Mouse (Mus musculus) embryonic facial prominence, embryonic 15.5 days (tissue): ENCODE data around the gene Actn1. TPM values are rescaled to one million over a fixed set of nuclear protein-coding genes. Genes with fewer than 3 reads are reported as not detected.
"Not testable (repeated sequence)": the region's sequence is repeated elsewhere in the genome, so short reads cannot be mapped to it uniquely, and the experiment has no call there.

ENCODE experiments used
- ATAC-seq: fragments of 200-750 bp; cut with Nextera tagmentation; 2 replicates; pipeline ENCODE4 v1.8.0; 2017; ENCODE audit warnings: low read depth, moderate TSS enrichment; ENCODE audit not compliant: insufficient number of reproducible peaks, low FRiP score, low TSS enrichment
- H3K27ac ChIP-seq: fragments of 300-500 bp; sonication (generic); replicated peaks from 2 replicates; pipeline ENCODE4 v1.5.1; 2015; ENCODE audit warnings: mild to moderate bottlenecking, inconsistent platforms
- H3K27me3 ChIP-seq: fragments of 300-500 bp; sonication (generic); 2 replicates; pipeline ENCODE4 v1.6.1; 2015; ENCODE audit warnings: inconsistent platforms
- H3K36me3 ChIP-seq: fragments of 300-500 bp; sonication (generic); 2 replicates; pipeline ENCODE4 v1.6.1; 2015; ENCODE audit warnings: mild to moderate bottlenecking, inconsistent platforms
- H3K4me1 ChIP-seq: fragments of 300-500 bp; sonication (generic); 2 replicates; pipeline ENCODE4 v1.6.1; 2015; ENCODE audit warnings: inconsistent platforms
- H3K4me2 ChIP-seq: fragments of 300-500 bp; sonication (generic); replicated peaks from 2 replicates; pipeline ENCODE4 v1.6.1; 2015; ENCODE audit warnings: mild to moderate bottlenecking, inconsistent platforms
- H3K4me3 ChIP-seq: fragments of 300-500 bp; sonication (generic); replicated peaks from 2 replicates; pipeline ENCODE4 v1.5.1; 2015; ENCODE audit warnings: mild to moderate bottlenecking, inconsistent platforms
- H3K9ac ChIP-seq: fragments of 300-500 bp; sonication (generic); 2 replicates; pipeline ENCODE4 v1.6.1; 2015; ENCODE audit warnings: inconsistent platforms
- H3K9me3 ChIP-seq: fragments of 300-500 bp; sonication (generic); replicated peaks from 2 replicates; pipeline ENCODE4 v1.6.1; 2016; ENCODE audit warnings: inconsistent platforms
- WGBS: fragments of 180-500 bp; shearing (Covaris S2); methylation state at CpG from one replicate; pipeline ENCODE4 v1.1.7; 2015; 5-methylcytosine and 5-hydroxymethylcytosine counted together
- polyA plus RNA-seq: library from polyadenylated mRNA; unstranded; fragments of >200 nt; fragmentation: Nextera tagmentation; extraction: Ambion mirVana; gene quantifications from 2 replicates; pipeline ENCODE4 v1.2.1, GENCODE M21; 2015

Actn1 gene
- polyA plus RNA-seq, result 35.6 and 35.7 TPM in 2 replicates

GRCm38 (mm10) chr12:80260056-80260743 lies at the start of gene Actn1:
Actn1 (minus strand) TSS chr12:80260371.
- peak; percentile 95 for ATAC-seq
- no peaks in the 10 kb centered on the region for H3K27me3 ChIP-seq
- H3K9me3 ChIP-seq, result no peaks in the 10 kb centered on the region
- peak within 1 kb of the TSS; percentile 84 for H3K4me2 ChIP-seq
- H3K36me3 ChIP-seq, result no peaks in the 10 kb centered on the region
- H3K27ac ChIP-seq, result peak within 1 kb of the TSS; percentile 97
- peaks cover 34% of the 10 kb centered on the region for H3K4me1 ChIP-seq
- WGBS, result under 1% methylated on average over 49 of the region's 55 CpGs
- peak within 1 kb of the TSS; percentile 77 for H3K9ac ChIP-seq
- peak within 1 kb of the TSS; percentile 82 for H3K4me3 ChIP-seq

GRCm38 (mm10) chr12:80307556-80307955 lies 47.4 kb upstream of the Actn1 start:
- H3K4me2 ChIP-seq, result no peak overlapping the region
- H3K27me3 ChIP-seq, result no peaks in the 10 kb centered on the region
- no peak overlapping the region; the same call in 1 of the 2 replicates for H3K27ac ChIP-seq
- H3K4me3 ChIP-seq, result no peak overlapping the region
- H3K4me1 ChIP-seq, result no peaks in the 10 kb centered on the region
- WGBS, result 27% methylated on average over 3 of the region's 3 CpGs
- ATAC-seq, result no peak
- H3K36me3 ChIP-seq, result no peaks in the 10 kb centered on the region
- no peak overlapping the region for H3K9ac ChIP-seq
- H3K9me3 ChIP-seq, result no peaks in the 10 kb centered on the region

- Histone ChIP-seq H3K27me3 (no peaks in the 10 kb centered on the region), H3K9ac (no peak overlapping the region), H3K27ac (no peak overlapping the region), H3K9me3 (no peaks in the 10 kb centered on the region), H3K4me3 (no peak overlapping the region), H3K36me3 (no peaks in the 10 kb centered on the region), H3K4me1 (no peaks in the 10 kb centered on the region), H3K4me2 (no peak overlapping the region)
- 86% methylated on average over 3 of the region's 3 CpGs for WGBS
- ATAC-seq, result no peak
Measured at GRCm38 (mm10) chr12:80304518-80304917, 44.3 kb upstream of the Actn1 start.

- Histone ChIP-seq H3K4me1 (no peaks in the 10 kb centered on the region), H3K27ac (no peak overlapping the region), H3K4me3 (no peak overlapping the region), H3K4me2 (no peak overlapping the region), H3K9ac (no peak overlapping the region), H3K9me3 (no peaks in the 10 kb centered on the region), H3K27me3 (no peaks in the 10 kb centered on the region), H3K36me3 (no peaks in the 10 kb centered on the region)
- WGBS, result 56% methylated on average over 9 of the region's 9 CpGs
- ATAC-seq, result no peak
Measured at GRCm38 (mm10) chr12:80300833-80301456, 40.8 kb upstream of the Actn1 start.

- Histone ChIP-seq H3K9me3 (no peaks in the 10 kb centered on the region), H3K4me2 (no peak overlapping the region), H3K27ac (no peak overlapping the region), H3K27me3 (no peaks in the 10 kb centered on the region), H3K4me3 (no peak overlapping the region), H3K36me3 (no peaks in the 10 kb centered on the region), H3K9ac (no peak overlapping the region), H3K4me1 (no peaks in the 10 kb centered on the region)
- no peak for ATAC-seq
- WGBS, result 62% methylated on average over 6 of the region's 6 CpGs
Measured at GRCm38 (mm10) chr12:80298714-80299113, 38.5 kb upstream of the Actn1 start.

GRCm38 (mm10) chr12:80291895-80292435 lies 31.8 kb upstream of the Actn1 start:
- 0 out of 2 replicates have a peak, but pooled peaks cover 5% of the 10 kb centered on the region for H3K4me1 ChIP-seq
- no peaks in the 10 kb centered on the region for H3K27me3 ChIP-seq
- no peak overlapping the region for H3K9ac ChIP-seq
- 54% methylated on average over 3 of the region's 3 CpGs for WGBS
- H3K27ac ChIP-seq, result no peak overlapping the region
- no peaks in the 10 kb centered on the region for H3K36me3 ChIP-seq
- H3K4me3 ChIP-seq, result no peak overlapping the region
- no peak overlapping the region for H3K4me2 ChIP-seq
- no peak for ATAC-seq
- no peaks in the 10 kb centered on the region for H3K9me3 ChIP-seq

GRCm38 (mm10) chr12:80290964-80291363 lies 30.8 kb upstream of the Actn1 start:
- Histone ChIP-seq H3K36me3 (no peaks in the 10 kb centered on the region), H3K4me3 (no peak overlapping the region), H3K9ac (no peak overlapping the region), H3K9me3 (no peaks in the 10 kb centered on the region), H3K4me2 (no peak overlapping the region), H3K4me1 (0 out of 2 replicates have a peak, but pooled peaks cover 5% of the 10 kb centered on the region), H3K27ac (no peak overlapping the region), H3K27me3 (no peaks in the 10 kb centered on the region)
- WGBS, result 90% methylated on average over 8 of the region's 8 CpGs
- ATAC-seq, result no peak

GRCm38 (mm10) chr12:80290483-80290882 lies 30.3 kb upstream of the Actn1 start:
- ATAC-seq, result no peak
- WGBS, result 88% methylated on average over 4 of the region's 4 CpGs
- Histone ChIP-seq H3K27me3 (no peaks in the 10 kb centered on the region), H3K4me2 (no peak overlapping the region), H3K36me3 (no peaks in the 10 kb centered on the region), H3K4me3 (no peak overlapping the region), H3K9ac (no peak overlapping the region), H3K4me1 (0 out of 2 replicates have a peak, but pooled peaks cover 5% of the 10 kb centered on the region), H3K27ac (no peak overlapping the region), H3K9me3 (no peaks in the 10 kb centered on the region)

- H3K4me1 ChIP-seq, result 0 out of 2 replicates have a peak, but pooled peaks cover 5% of the 10 kb centered on the region
- no peak overlapping the region for H3K27ac ChIP-seq
- no peaks in the 10 kb centered on the region for H3K9me3 ChIP-seq
- ATAC-seq, result no peak
- H3K9ac ChIP-seq, result no peak overlapping the region
- H3K4me3 ChIP-seq, result no peak overlapping the region
- no peaks in the 10 kb centered on the region for H3K27me3 ChIP-seq
- no peak overlapping the region for H3K4me2 ChIP-seq
- WGBS, result 76% methylated on average over 3 of the region's 3 CpGs
- H3K36me3 ChIP-seq, result no peaks in the 10 kb centered on the region
Measured at GRCm38 (mm10) chr12:80289722-80290121, 29.6 kb upstream of the Actn1 start.

GRCm38 (mm10) chr12:80285890-80286289 lies 25.7 kb upstream of the Actn1 start:
- no peak overlapping the region for H3K27ac ChIP-seq
- H3K4me3 ChIP-seq, result no peak overlapping the region
- no peaks in the 10 kb centered on the region for H3K36me3 ChIP-seq
- H3K4me2 ChIP-seq, result no peak overlapping the region
- no peak for ATAC-seq
- H3K27me3 ChIP-seq, result no peaks in the 10 kb centered on the region
- H3K9me3 ChIP-seq, result no peaks in the 10 kb centered on the region
- H3K9ac ChIP-seq, result no peak overlapping the region
- 55% methylated on average over 5 of the region's 5 CpGs for WGBS
- H3K4me1 ChIP-seq, result no peaks in the 10 kb centered on the region

GRCm38 (mm10) chr12:80284251-80284650 lies 24.1 kb upstream of the Actn1 start:
- not testable (repeated sequence) for H3K27ac ChIP-seq, H3K36me3 ChIP-seq, H3K4me2 ChIP-seq, H3K4me3 ChIP-seq, ATAC-seq, H3K9me3 ChIP-seq, H3K4me1 ChIP-seq, H3K27me3 ChIP-seq, H3K9ac ChIP-seq
- 84% methylated on average over 2 of the region's 2 CpGs for WGBS
